Mouse (Mus musculus) limb, embryonic 10.5 days (tissue): ENCODE results near the gene Mier1. TPM values are rescaled to one million over a fixed set of nuclear protein-coding genes. Genes with fewer than 3 reads are reported as not detected.

Experiments
- DNase-seq: peaks from one replicate; pipeline ENCODE4 v3.0.0-alpha.2; 2017; ENCODE audit warnings: low spot score
- H3K27ac ChIP-seq: fragments of 300-500 bp; sonication (generic); 2 replicates; pipeline ENCODE4 v1.5.1; 2016; ENCODE audit warnings: mild to moderate bottlenecking
- H3K27me3 ChIP-seq: fragments of 300-500 bp; sonication (generic); 2 replicates; pipeline ENCODE4 v1.6.1; 2016; ENCODE audit warnings: low read depth, mild to moderate bottlenecking; ENCODE audit not compliant: poor library complexity, severe bottlenecking
- H3K36me3 ChIP-seq: fragments of 300-500 bp; sonication (generic); 2 replicates; pipeline ENCODE4 v1.6.1; 2016; ENCODE audit warnings: mild to moderate bottlenecking, moderate library complexity
- H3K4me1 ChIP-seq: fragments of 300-500 bp; sonication (generic); 2 replicates; pipeline ENCODE4 v1.6.1; 2016
- H3K4me3 ChIP-seq: fragments of 300-500 bp; sonication (generic); 2 replicates; pipeline ENCODE4 v1.5.1; 2016; ENCODE audit warnings: mild to moderate bottlenecking, moderate library complexity
- H3K9me3 ChIP-seq: fragments of 300-500 bp; sonication (generic); replicated peaks from 2 replicates; pipeline ENCODE4 v1.6.1; 2016; ENCODE audit warnings: mild to moderate bottlenecking
- WGBS: fragments of 180-500 bp; shearing (Covaris S2); methylation state at CpG from one replicate; pipeline ENCODE4 v1.1.7; 2016; 5-methylcytosine and 5-hydroxymethylcytosine counted together
- polyA plus RNA-seq: library from polyadenylated mRNA; unstranded; fragments of >200 nt; fragmentation: Nextera tagmentation; extraction: Ambion mirVana; gene quantifications from 2 replicates; pipeline ENCODE4 v1.2.1, GENCODE M21; 2016

Gene Mier1
- polyA plus RNA-seq, 1 experiment from 2014 or later, result 41.5 TPM

- Histone ChIP-seq H3K9me3 (no peaks in the 10 kb centered on the region), H3K27me3 (no peaks in the 10 kb centered on the region), H3K27ac (peak overlapping the region; percentile 100), H3K4me1 (peaks cover 41% of the 10 kb centered on the region), H3K36me3 (peaks cover 26% of the 10 kb centered on the region), H3K4me3 (peak overlapping the region; percentile 95)
- WGBS, result under 1% methylated on average over 48 of the region's 48 CpGs
- peak; percentile 83 for DNase-seq
These were observed 100.3 kb downstream of the Mier1 start for GRCm38 (mm10) chr4:103214498-103214924.

Other genes starting within 250 kb of the Mier1 start
- gene Tctex1d1, start 135.8 kb upstream of the Mier1 start, polyA plus RNA-seq, result 0.10 and 0.25 TPM in 2 replicates
- gene Insl5, start 87.5 kb upstream of the Mier1 start, polyA plus RNA-seq, result not detected in 2 replicates
- gene Wdr78, start 165 bp downstream of the Mier1 start, polyA plus RNA-seq, result 3.2 and 4.4 TPM in 2 replicates
- 10.4 and 10.5 TPM in 2 replicates for gene Slc35d1, start 100.8 kb downstream of the Mier1 start, polyA plus RNA-seq
- gene 4921539E11Rik, start 176.5 kb downstream of the Mier1 start, polyA plus RNA-seq, result not detected in 2 replicates
- gene Oma1, start 199.4 kb downstream of the Mier1 start, polyA plus RNA-seq, result 16.7 and 17.6 TPM in 2 replicates